Mouse (Mus musculus) right cerebral cortex, adult 2 months (tissue): ENCODE data around the gene Olfr723.
"Not testable (repeated sequence)": the region's sequence is repeated elsewhere in the genome, so short reads cannot be mapped to it uniquely, and the experiment has no call there.

ENCODE experiments used
- DNase-seq, 2 experiments: peaks; one replicate each; pipeline ENCODE4 v3.0.0; 2021 to 2022; ENCODE audit warnings: low spot score in 2 of 2

The Olfr723 gene

GRCm38 (mm10) chr14:49931687-49932086 lies at the start of gene Olfr723:
Gene Olfr723 (minus strand): TSS chr14:49931787.
- DNase-seq = not testable (repeated sequence)

GRCm38 (mm10) chr14:49963174-49963573 lies 31.6 kb upstream of the Olfr723 start, which contains the start of gene Olfr724:
Gene Olfr724 (minus strand): TSS chr14:49963274.
- DNase-seq = not testable (repeated sequence)

GRCm38 (mm10) chr14:49955890-49956289 lies 24.3 kb upstream of the Olfr723 start:
- no peak for DNase-seq

GRCm38 (mm10) chr14:49901899-49902298 lies 29.7 kb downstream of the Olfr723 start, which contains the start of gene Olfr722:
Gene Olfr722 (minus strand): TSS chr14:49901999.
- no peak for DNase-seq
